Mouse (Mus musculus): ENCODE measurements at regions not wholly inside any gene's neighbourhood (a gene's known extent, or its start where the extent isn't known, plus 50 kb on each side); places are given as distances from the start of the nearest gene placed in this dataset.

GRCm38 (mm10) chr3:143188931-143189330, 307.1 kb upstream of the Pkn2 start:
- WGBS: 20% methylated on average over 7 of the region's 7 CpGs
- H3K27me3 ChIP-seq (ENCODE audit: control insufficient read depth, insufficient read depth, low read length): no peaks in the 10 kb centered on the region
- H3K27ac ChIP-seq (ENCODE audit: low read depth): no peak overlapping the region
- TF ChIP-seq EP300 (IDR thresholded peaks at IDR 0.05; ENCODE audit: low read depth) (no peak), CTCF (IDR thresholded peaks at IDR 0.05; ENCODE audit: low read depth) (no peak)
- no peak for DNase-seq (ENCODE audit: low spot score)
- no peak overlapping the region for H3K4me3 ChIP-seq (ENCODE audit: low read depth, low read length)
- no peak for ATAC-seq (ENCODE audit: insufficient read depth, low read depth)
- no peaks in the 10 kb centered on the region for H3K4me1 ChIP-seq (ENCODE audit: control insufficient read depth, insufficient read depth)
- H3K4me2 ChIP-seq (ENCODE audit: low read depth, low read length): no peak overlapping the region
- no peak overlapping the region for H3K9ac ChIP-seq (replicated peaks; ENCODE audit: low read depth, low read length)
- H3K9me3 ChIP-seq (replicated peaks; ENCODE audit: control insufficient read depth, low read length): no peaks in the 10 kb centered on the region
- H3K36me3 ChIP-seq (replicated peaks; ENCODE audit: control insufficient read depth, insufficient read depth, low read length): no peaks in the 10 kb centered on the region

DNA sequence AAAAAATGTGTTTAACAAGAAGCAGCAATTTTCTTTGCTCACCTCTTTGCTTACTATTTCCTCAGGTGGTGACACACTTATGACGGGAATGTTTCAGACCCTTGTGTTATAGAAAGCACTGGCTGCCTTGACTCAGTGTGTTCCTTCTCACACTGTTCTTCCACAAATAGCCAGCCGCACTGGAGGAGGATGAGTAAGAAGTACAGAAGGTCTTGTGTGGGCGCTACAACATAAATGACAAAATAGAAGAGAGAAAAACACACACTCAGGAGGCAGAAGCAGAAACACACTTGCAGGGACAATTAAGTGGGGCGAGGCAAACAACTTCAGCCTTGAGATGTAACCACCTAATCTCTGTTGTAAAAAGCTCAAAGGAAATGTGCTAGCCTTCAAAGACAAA, 292.2 kb upstream of the Pkn2 start:
- 86% methylated on average over 4 of the region's 4 CpGs for WGBS
- H3K4me3 ChIP-seq (ENCODE audit: low read depth, low read length): no peak overlapping the region

DNA sequence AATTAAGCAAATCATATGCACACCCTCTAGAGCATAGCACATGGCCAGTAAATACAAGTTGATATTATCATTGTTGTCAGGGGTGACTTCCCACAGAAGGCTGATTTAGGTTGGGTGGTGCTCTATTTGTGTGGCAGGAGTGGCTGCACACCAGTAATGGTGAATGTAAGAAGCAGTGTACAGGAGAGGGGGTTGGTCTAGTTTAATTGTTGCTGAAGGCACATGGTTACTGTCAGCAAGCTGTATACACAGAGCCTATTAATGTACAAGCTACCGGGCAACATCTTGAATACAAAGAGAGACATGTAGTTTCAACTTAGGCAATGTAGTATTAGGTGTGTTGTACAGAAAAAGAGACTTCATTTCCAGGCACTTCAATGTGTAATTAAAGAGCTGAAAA, 280.6 kb upstream of the Pkn2 start:
- Histone ChIP-seq H3K4me1 (ENCODE audit: control insufficient read depth, insufficient read depth) (no peaks in the 10 kb centered on the region), H3K4me3 (ENCODE audit: low read depth, low read length) (no peak overlapping the region), H3K36me3 (replicated peaks; ENCODE audit: control insufficient read depth, insufficient read depth, low read length) (no peaks in the 10 kb centered on the region), H3K9me3 (replicated peaks; ENCODE audit: control insufficient read depth, low read length) (no peaks in the 10 kb centered on the region), H3K27ac (ENCODE audit: low read depth) (no peak overlapping the region), H3K9ac (replicated peaks; ENCODE audit: low read depth, low read length) (no peak overlapping the region), H3K27me3 (ENCODE audit: control insufficient read depth, insufficient read depth, low read length) (no peaks in the 10 kb centered on the region), H3K4me2 (ENCODE audit: low read depth, low read length) (no peak overlapping the region)
- WGBS: 63% methylated on average over 1 of the region's 1 CpGs
- TF ChIP-seq EP300 (IDR thresholded peaks at IDR 0.05; ENCODE audit: low read depth) (no peak), CTCF (IDR thresholded peaks at IDR 0.05; ENCODE audit: low read depth) (no peak)
- DNase-seq (ENCODE audit: low spot score) (no peak), ATAC-seq (ENCODE audit: insufficient read depth, low read depth) (no peak)

More for the DNA sequence above, 292.2 kb upstream of the Pkn2 start:
- Histone ChIP-seq H3K27me3 (ENCODE audit: control insufficient read depth, insufficient read depth, low read length) (no peaks in the 10 kb centered on the region), H3K27ac (ENCODE audit: low read depth) (no peak overlapping the region), H3K36me3 (replicated peaks; ENCODE audit: control insufficient read depth, insufficient read depth, low read length) (no peaks in the 10 kb centered on the region), H3K4me1 (ENCODE audit: control insufficient read depth, insufficient read depth) (no peaks in the 10 kb centered on the region), H3K9ac (replicated peaks; ENCODE audit: low read depth, low read length) (no peak overlapping the region), H3K9me3 (replicated peaks; ENCODE audit: control insufficient read depth, low read length) (no peaks in the 10 kb centered on the region), H3K4me2 (ENCODE audit: low read depth, low read length) (no peak overlapping the region)
- DNase-seq (ENCODE audit: low spot score): no peak
- ATAC-seq (ENCODE audit: insufficient read depth, low read depth): no peak
- TF ChIP-seq CTCF (IDR thresholded peaks at IDR 0.05; ENCODE audit: low read depth): no peak
- TF ChIP-seq EP300 (IDR thresholded peaks at IDR 0.05; ENCODE audit: low read depth): no peak

- Histone ChIP-seq H3K36me3 (replicated peaks; ENCODE audit: control insufficient read depth, insufficient read depth, low read length) (no peaks in the 10 kb centered on the region), H3K4me2 (ENCODE audit: low read depth, low read length) (no peak overlapping the region), H3K9ac (replicated peaks; ENCODE audit: low read depth, low read length) (no peak overlapping the region), H3K27ac (ENCODE audit: low read depth) (no peak overlapping the region), H3K27me3 (ENCODE audit: control insufficient read depth, insufficient read depth, low read length) (no peaks in the 10 kb centered on the region), H3K9me3 (replicated peaks; ENCODE audit: control insufficient read depth, low read length) (no peaks in the 10 kb centered on the region), H3K4me1 (ENCODE audit: control insufficient read depth, insufficient read depth) (no peaks in the 10 kb centered on the region), H3K4me3 (ENCODE audit: low read depth, low read length) (no peak overlapping the region)
- TF ChIP-seq EP300 (IDR thresholded peaks at IDR 0.05; ENCODE audit: low read depth): no peak
- no peak for TF ChIP-seq CTCF (IDR thresholded peaks at IDR 0.05; ENCODE audit: low read depth)
- ATAC-seq (ENCODE audit: insufficient read depth, low read depth): no peak
- 87% methylated on average over 6 of the region's 6 CpGs for WGBS
- no peak for DNase-seq (ENCODE audit: low spot score)
Measured at GRCm38 (mm10) chr3:143161993-143162392, 280.2 kb upstream of the Pkn2 start.

DNA sequence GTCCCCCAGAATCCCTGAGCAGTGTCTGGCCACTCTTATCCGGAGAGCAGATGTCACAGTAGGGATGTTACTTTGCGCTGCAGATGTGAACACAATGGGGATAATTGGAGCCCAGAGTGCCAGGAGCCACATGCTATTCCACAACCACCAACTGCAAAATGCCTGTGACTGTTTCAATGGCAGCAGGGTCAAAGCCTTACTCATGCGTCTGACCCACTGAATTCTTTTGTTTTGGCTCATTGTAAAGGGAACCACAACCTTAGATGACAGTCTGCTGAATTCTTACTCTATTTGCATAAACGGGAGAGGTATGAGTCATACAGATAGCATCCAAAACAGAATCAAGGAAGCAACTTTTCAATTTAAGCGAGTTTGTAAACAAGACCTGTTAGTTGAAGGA, 276.8 kb upstream of the Pkn2 start:
- TF ChIP-seq CTCF (IDR thresholded peaks at IDR 0.05; ENCODE audit: low read depth) (no peak), EP300 (IDR thresholded peaks at IDR 0.05; ENCODE audit: low read depth) (no peak)
- WGBS: 43% methylated on average over 5 of the region's 5 CpGs
- H3K4me2 ChIP-seq (ENCODE audit: low read depth, low read length): no peak overlapping the region
- H3K36me3 ChIP-seq (replicated peaks; ENCODE audit: control insufficient read depth, insufficient read depth, low read length): no peaks in the 10 kb centered on the region
- no peaks in the 10 kb centered on the region for H3K27me3 ChIP-seq (ENCODE audit: control insufficient read depth, insufficient read depth, low read length)
- DNase-seq (ENCODE audit: low spot score) (no peak), ATAC-seq (ENCODE audit: insufficient read depth, low read depth) (no peak)
- H3K9ac ChIP-seq (replicated peaks; ENCODE audit: low read depth, low read length): no peak overlapping the region
- no peaks in the 10 kb centered on the region for H3K9me3 ChIP-seq (replicated peaks; ENCODE audit: control insufficient read depth, low read length)
- no peak overlapping the region for H3K4me3 ChIP-seq (ENCODE audit: low read depth, low read length)
- H3K4me1 ChIP-seq (ENCODE audit: control insufficient read depth, insufficient read depth): no peaks in the 10 kb centered on the region
- no peak overlapping the region for H3K27ac ChIP-seq (ENCODE audit: low read depth)

DNA sequence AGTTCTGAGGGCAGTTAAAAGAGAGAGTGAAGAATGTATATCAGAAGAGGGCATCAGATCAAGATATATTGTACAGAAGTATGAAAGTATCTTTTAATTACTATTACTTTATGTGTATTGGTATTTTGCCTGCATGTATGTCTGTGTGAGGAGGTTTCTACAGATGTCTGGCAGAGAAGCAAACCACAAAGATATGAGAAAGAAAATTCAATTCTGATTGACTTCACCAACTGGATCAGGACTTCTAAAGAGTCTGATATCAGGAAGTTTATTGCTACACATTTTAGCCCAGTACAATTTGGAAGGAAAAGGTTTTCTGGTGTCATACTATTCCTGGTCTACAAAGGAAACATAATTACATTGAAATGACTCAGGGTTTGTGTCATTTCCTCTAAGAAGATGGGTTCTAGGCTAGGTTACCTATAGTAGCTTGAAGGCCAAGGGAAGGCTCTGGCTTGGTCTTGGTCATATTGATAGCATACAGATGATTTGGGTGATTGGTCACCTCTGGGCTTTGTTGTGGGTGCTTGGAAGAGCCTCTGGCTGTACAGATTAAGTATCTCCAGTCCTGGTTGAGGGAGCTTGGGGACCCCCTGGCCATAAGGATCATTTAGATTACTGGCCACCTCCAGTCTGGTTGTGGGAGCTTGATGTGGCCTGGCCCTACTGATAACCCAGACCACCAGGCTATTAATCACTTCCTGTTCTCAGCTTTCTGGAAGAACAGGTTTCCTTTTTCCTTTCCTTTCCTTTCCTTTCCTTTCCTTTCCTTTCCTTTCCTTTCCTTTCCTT, 275.1 kb upstream of the Pkn2 start:
- H3K9ac ChIP-seq (replicated peaks; ENCODE audit: low read depth, low read length): no peak overlapping the region
- H3K4me3 ChIP-seq (ENCODE audit: low read depth, low read length): no peak overlapping the region
- no peak overlapping the region for H3K4me2 ChIP-seq (ENCODE audit: low read depth, low read length)
- ATAC-seq (ENCODE audit: insufficient read depth, low read depth) (no peak), DNase-seq (ENCODE audit: low spot score) (no peak)
- no peaks in the 10 kb centered on the region for H3K27me3 ChIP-seq (ENCODE audit: control insufficient read depth, insufficient read depth, low read length)
- TF ChIP-seq CTCF (IDR thresholded peaks at IDR 0.05; ENCODE audit: low read depth) (no peak), EP300 (IDR thresholded peaks at IDR 0.05; ENCODE audit: low read depth) (no peak)
- H3K9me3 ChIP-seq (replicated peaks; ENCODE audit: control insufficient read depth, low read length): no peaks in the 10 kb centered on the region
- H3K36me3 ChIP-seq (replicated peaks; ENCODE audit: control insufficient read depth, insufficient read depth, low read length): no peaks in the 10 kb centered on the region
- no peaks in the 10 kb centered on the region for H3K4me1 ChIP-seq (ENCODE audit: control insufficient read depth, insufficient read depth)
- H3K27ac ChIP-seq (ENCODE audit: low read depth): no peak overlapping the region

All from heart, postnatal 0 days (tissue).